Mouse (Mus musculus) cerebellum, postnatal 4 days (tissue): ENCODE data around the gene Ptpn1.
A peak's percentile ranks its signal among the peaks of the same experiment; 100 is the strongest.

Experiments
- DNase-seq, 2 experiments: peaks; one replicate each; pipeline ENCODE4 v3.0.0; 2022; ENCODE audit warnings: low spot score in 2 of 2, mixed read lengths in 1 of 2

Gene Ptpn1

GRCm38 (mm10) chr2:168006489-168006888 is 74.6 kb downstream of the Ptpn1 start:
- DNase-seq: no peak

DNA sequence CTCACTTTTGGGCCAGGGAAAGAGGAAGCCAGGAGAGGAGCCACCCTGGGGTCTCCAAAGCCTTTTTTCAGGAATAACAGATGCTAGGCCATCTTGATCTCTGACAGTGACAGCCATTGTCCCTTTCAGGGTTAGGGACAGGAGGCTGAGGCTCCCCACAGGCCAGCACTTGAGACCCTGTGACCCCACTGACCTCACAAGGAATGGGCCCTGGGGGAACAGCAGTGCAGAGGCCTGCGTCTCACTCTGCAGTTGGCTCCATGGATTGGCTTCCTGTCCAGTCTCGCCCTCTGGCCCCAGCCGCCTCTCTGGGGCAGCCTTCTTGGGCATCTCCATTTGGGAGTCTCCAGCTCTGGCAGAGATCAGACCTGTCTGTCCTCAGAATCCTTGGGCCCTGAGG is 76.3 kb downstream of the Ptpn1 start:
- DNase-seq: no peak

DNA sequence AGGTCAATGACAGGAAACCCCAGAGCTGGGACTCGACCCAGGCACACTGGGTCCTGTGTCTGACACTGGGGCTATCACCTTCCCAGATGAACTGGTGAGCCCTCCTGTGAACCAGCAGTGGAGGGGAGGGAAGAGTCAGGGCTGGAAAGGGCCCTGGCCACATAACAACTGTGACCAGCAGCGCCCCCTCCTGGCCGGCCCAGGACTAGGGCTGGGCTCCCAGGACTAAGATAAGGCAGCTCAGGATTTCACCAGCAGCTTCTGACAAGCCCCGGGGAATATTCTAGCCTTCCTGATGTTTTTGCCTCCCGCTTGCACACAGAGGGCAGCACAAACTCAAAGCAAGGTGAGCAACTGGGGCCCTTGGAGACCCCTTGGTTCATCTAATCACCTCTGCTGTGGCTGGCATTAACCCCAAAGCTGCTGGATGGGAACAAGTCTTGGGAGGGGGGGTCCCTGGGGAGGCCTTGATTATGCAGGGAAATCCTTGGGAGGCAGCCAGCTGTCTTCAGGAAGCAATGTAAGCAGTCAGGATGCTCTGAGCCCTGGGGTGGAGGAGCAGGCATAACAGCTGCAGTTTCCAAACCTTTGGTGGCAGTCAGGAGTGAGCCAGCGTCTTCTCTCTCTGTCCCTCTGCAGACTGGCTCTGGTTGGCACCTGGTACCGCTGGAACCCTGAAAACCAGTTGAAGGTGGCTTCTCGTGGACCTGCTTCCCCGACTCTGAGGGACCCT is 78.2 kb downstream of the Ptpn1 start, which contains the start of gene Ripor3:
Ripor3 (minus strand) TSS at position 683 of the 733 bp plus-strand sequence.
- peak in 1 of 2 experiments; percentile 70 for DNase-seq

GRCm38 (mm10) chr2:168010893-168011292 is 79.0 kb downstream of the Ptpn1 start:
- DNase-seq: no peak

DNA sequence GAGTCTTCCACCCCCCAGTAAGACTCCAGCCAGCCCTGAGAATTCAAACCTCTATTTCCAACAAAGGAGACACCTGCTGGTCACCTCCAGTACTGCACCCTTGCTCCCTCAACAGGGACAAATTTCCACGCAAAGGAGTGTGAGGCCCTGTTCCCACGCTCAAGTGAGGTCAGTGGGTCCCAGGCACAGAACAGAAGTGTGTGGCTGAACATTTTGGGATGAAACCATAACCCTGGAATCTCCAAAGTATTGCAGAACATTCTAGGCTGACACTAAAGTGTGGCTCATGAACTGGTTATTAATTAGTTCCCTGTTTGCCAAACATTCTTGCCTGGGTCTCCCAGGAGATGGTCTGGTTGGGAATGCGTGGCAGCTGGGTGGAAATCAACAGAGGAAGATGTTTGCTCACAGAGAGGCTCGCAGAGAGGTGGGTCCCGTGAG is 85.1 kb downstream of the Ptpn1 start:
- DNase-seq: peak; percentile 55 to 77

- DNase-seq: peak in 1 of 2 experiments; percentile 85
Observed at GRCm38 (mm10) chr2:168019201-168019715, 87.4 kb downstream of the Ptpn1 start.

- DNase-seq: no peak
Observed at GRCm38 (mm10) chr2:168023763-168024402, 92.0 kb downstream of the Ptpn1 start.

DNA sequence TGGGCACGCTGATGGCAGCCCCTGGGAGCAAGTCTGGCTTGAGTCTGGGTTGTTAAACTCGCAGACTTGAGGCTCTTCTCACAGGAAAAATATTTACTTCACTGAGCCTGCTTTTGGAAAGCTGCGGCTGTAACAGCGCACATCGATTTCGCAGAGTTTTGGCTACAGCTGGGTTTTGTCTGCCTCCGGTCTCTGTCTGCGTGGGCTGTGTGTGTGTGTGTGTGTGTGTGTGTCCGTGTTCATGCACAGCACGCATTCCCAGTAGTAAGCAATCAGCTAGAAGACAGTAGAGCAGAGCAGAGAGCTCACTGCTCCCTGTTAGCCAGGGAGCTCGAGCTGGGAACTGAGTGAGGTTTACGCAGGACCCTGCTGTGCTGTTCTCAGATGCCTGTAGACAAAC is 93.3 kb downstream of the Ptpn1 start:
- DNase-seq: no peak

GRCm38 (mm10) chr2:168025882-168026281 is 94.0 kb downstream of the Ptpn1 start:
- DNase-seq: no peak

- no peak for DNase-seq
Observed at GRCm38 (mm10) chr2:168026467-168026866, 94.6 kb downstream of the Ptpn1 start.

DNA sequence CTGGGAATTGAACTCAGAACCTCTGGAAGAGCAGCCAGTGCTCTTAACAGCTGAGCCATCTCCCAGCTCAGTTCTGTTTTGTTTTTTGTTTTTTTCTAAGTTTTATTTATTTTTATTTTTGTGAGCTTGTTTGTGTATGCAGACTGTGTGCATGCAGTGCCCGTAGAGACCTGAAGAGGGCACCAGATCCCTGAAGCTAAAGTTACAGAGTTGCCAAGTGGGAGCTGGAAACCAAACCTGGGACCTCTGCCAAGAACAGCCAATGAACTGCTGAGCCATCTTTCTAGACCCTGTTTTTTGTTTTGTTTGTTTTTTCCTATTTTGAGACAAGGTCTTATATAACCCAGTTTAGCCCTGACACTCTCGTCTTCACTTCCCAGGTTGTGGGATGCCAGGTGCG is 96.5 kb downstream of the Ptpn1 start:
- DNase-seq: no peak
